Mouse (Mus musculus) CH12.LX (cell line): ENCODE results near the gene Rab11b.

Experiments used
- CTCF ChIP-seq, 2 experiments: IDR thresholded peaks in 1 of 2; conservative IDR thresholded peaks in 1 of 2; 2 replicates each; pipeline ENCODE4 v1.5.1; 2011 to 2012; ENCODE audit warnings: low read depth in 2 of 2, low read length in 2 of 2, improper control_type of control experiment in 1 of 2, inconsistent platforms in 1 of 2, mild to moderate bottlenecking in 1 of 2, moderate library complexity in 1 of 2
- E2F4 ChIP-seq: IDR thresholded peaks from 2 replicates; pipeline ENCODE4 v1.6.1; 2011; ENCODE audit warnings: low read depth, low read length, improper control_type of control experiment; ENCODE audit not compliant: insufficient replicate concordance
- MAX ChIP-seq: IDR thresholded peaks from 2 replicates; pipeline ENCODE4 v1.6.1; 2011; ENCODE audit warnings: low read length, improper control_type of control experiment
- MEF2A ChIP-seq: IDR thresholded peaks from 2 replicates; pipeline ENCODE4 v1.6.1; 2014; ENCODE audit warnings: low read depth, mild to moderate bottlenecking, inconsistent platforms, low read length, improper control_type of control experiment, borderline replicate concordance
- MXI1 ChIP-seq: IDR thresholded peaks from 2 replicates; pipeline ENCODE4 v1.6.1; 2011; ENCODE audit warnings: mild to moderate bottlenecking, low read depth, low read length, improper control_type of control experiment
- MYC ChIP-seq: IDR thresholded peaks from 2 replicates; pipeline ENCODE4 v1.6.1; 2011; ENCODE audit warnings: low read depth, mild to moderate bottlenecking, improper control_type of control experiment, low read length
- NELFE ChIP-seq: IDR thresholded peaks from 2 replicates; pipeline ENCODE4 v1.6.1; 2011; ENCODE audit warnings: low read depth, low read length, improper control_type of control experiment
- PAX5 ChIP-seq: IDR thresholded peaks from 2 replicates; pipeline ENCODE4 v1.6.1; 2012; ENCODE audit warnings: low read length, inconsistent platforms, mixed read lengths
- UBTF ChIP-seq: IDR thresholded peaks from 2 replicates; pipeline ENCODE4 v1.6.1; 2012; ENCODE audit warnings: low read depth, mild to moderate bottlenecking, inconsistent platforms, low read length, improper control_type of control experiment, moderate library complexity
- ZNF384 ChIP-seq: IDR thresholded peaks from 2 replicates; pipeline ENCODE4 v1.6.1; 2012; ENCODE audit warnings: low read depth, low read length, improper control_type of control experiment, inconsistent platforms

- TF ChIP-seq CTCF (conservative IDR thresholded peaks at IDR 0.05 in 1 of 2, IDR thresholded peaks at IDR 0.05 in 1 of 2; ENCODE audit: low read depth in 2 of 2, low read length in 2 of 2) (no peak), NELFE (no peak), MEF2A (no peak), PAX5 (no peak), E2F4 (no peak), MYC (no peak), UBTF (no peak), MXI1 (no peak), MAX (no peak), ZNF384 (no peak)
These were observed 47.0 kb upstream of the Rab11b start for GRCm38 (mm10) chr17:33807181-33807888.
